Mouse (Mus musculus): Measurements from ENCODE around the gene Pdc. TPM values are rescaled to one million over a fixed set of nuclear protein-coding genes. Genes with fewer than 3 reads are reported as not detected.
"Not testable (repeated sequence)": the region's sequence is repeated elsewhere in the genome, so short reads cannot be mapped to it uniquely, and the experiment has no call there.

The Pdc gene
- polyA plus RNA-seq (2011; ENCODE audit: insufficient read depth, insufficient read length, low read depth, missing spikeins): not detected in 2 replicates

- Histone ChIP-seq H3K27ac (ENCODE audit: insufficient read depth, low read length) (no peak within 1 kb of the TSS), H3K9ac (ENCODE audit: low read depth, poor library complexity, severe bottlenecking) (no peak within 1 kb of the TSS), H3K9me3 (replicated peaks; ENCODE audit: control insufficient read depth, insufficient read depth, low read length, poor library complexity, severe bottlenecking) (no peaks in the 10 kb centered on the region), H3K36me3 (ENCODE audit: control insufficient read depth, insufficient read depth, low read length, poor library complexity, severe bottlenecking) (no peaks in the 10 kb centered on the region), H3K27me3 (ENCODE audit: control insufficient read depth, insufficient read depth, low read length, poor library complexity, severe bottlenecking) (no peaks in the 10 kb centered on the region; the same call in 1 of the 2 replicates), H3K4me3 (ENCODE audit: low read depth, low read length) (no peak within 1 kb of the TSS), H3K4me1 (ENCODE audit: control insufficient read depth, insufficient read depth, low read length) (no peaks in the 10 kb centered on the region)
- TF ChIP-seq CTCF (IDR thresholded peaks at IDR 0.05; ENCODE audit: low read depth, low read length) (no peak), POLR2A (IDR thresholded peaks at IDR 0.05; ENCODE audit: insufficient read depth, low read length) (no peak), EP300 (IDR thresholded peaks at IDR 0.05; ENCODE audit: insufficient read depth, low read depth, low read length) (no peak)
Measured at GRCm38 (mm10) chr1:150319205-150319604, at the start of gene Pdc. TSS of gene Pdc (plus strand) at chr1:150319417.

GRCm38 (mm10) chr1:150294051-150294450, 25.2 kb upstream of the Pdc start:
- not testable (repeated sequence) for H3K4me3 ChIP-seq (ENCODE audit: low read depth, low read length); H3K27ac ChIP-seq (ENCODE audit: insufficient read depth, low read length); H3K4me1 ChIP-seq (ENCODE audit: control insufficient read depth, insufficient read depth, low read length); H3K27me3 ChIP-seq (ENCODE audit: control insufficient read depth, insufficient read depth, low read length, poor library complexity, severe bottlenecking); H3K36me3 ChIP-seq (ENCODE audit: control insufficient read depth, insufficient read depth, low read length, poor library complexity, severe bottlenecking); H3K9ac ChIP-seq (ENCODE audit: low read depth, poor library complexity, severe bottlenecking); H3K9me3 ChIP-seq (replicated peaks; ENCODE audit: control insufficient read depth, insufficient read depth, low read length, poor library complexity, severe bottlenecking)

- TF ChIP-seq CTCF (IDR thresholded peaks at IDR 0.05; ENCODE audit: low read depth, low read length) (no peak), POLR2A (IDR thresholded peaks at IDR 0.05; ENCODE audit: insufficient read depth, low read length) (no peak), EP300 (IDR thresholded peaks at IDR 0.05; ENCODE audit: insufficient read depth, low read depth, low read length) (no peak)
- H3K9ac ChIP-seq (ENCODE audit: low read depth, poor library complexity, severe bottlenecking): no peak overlapping the region
- H3K4me3 ChIP-seq (ENCODE audit: low read depth, low read length): no peak overlapping the region
- H3K36me3 ChIP-seq (ENCODE audit: control insufficient read depth, insufficient read depth, low read length, poor library complexity, severe bottlenecking): no peaks in the 10 kb centered on the region
- no peak overlapping the region for H3K27ac ChIP-seq (ENCODE audit: insufficient read depth, low read length)
- no peaks in the 10 kb centered on the region for H3K27me3 ChIP-seq (ENCODE audit: control insufficient read depth, insufficient read depth, low read length, poor library complexity, severe bottlenecking)
- no peaks in the 10 kb centered on the region for H3K4me1 ChIP-seq (ENCODE audit: control insufficient read depth, insufficient read depth, low read length)
- no peaks in the 10 kb centered on the region for H3K9me3 ChIP-seq (replicated peaks; ENCODE audit: control insufficient read depth, insufficient read depth, low read length, poor library complexity, severe bottlenecking)
Measured at GRCm38 (mm10) chr1:150307599-150307998, 11.6 kb upstream of the Pdc start.

GRCm38 (mm10) chr1:150335111-150335510, 15.9 kb downstream of the Pdc start:
- no peak overlapping the region for H3K9ac ChIP-seq (ENCODE audit: low read depth, poor library complexity, severe bottlenecking)
- no peaks in the 10 kb centered on the region for H3K4me1 ChIP-seq (ENCODE audit: control insufficient read depth, insufficient read depth, low read length)
- no peaks in the 10 kb centered on the region for H3K36me3 ChIP-seq (ENCODE audit: control insufficient read depth, insufficient read depth, low read length, poor library complexity, severe bottlenecking)
- H3K27ac ChIP-seq (ENCODE audit: insufficient read depth, low read length): no peak overlapping the region
- H3K9me3 ChIP-seq (replicated peaks; ENCODE audit: control insufficient read depth, insufficient read depth, low read length, poor library complexity, severe bottlenecking): no peaks in the 10 kb centered on the region
- TF ChIP-seq EP300 (IDR thresholded peaks at IDR 0.05; ENCODE audit: insufficient read depth, low read depth, low read length): no peak
- no peak for TF ChIP-seq POLR2A (IDR thresholded peaks at IDR 0.05; ENCODE audit: insufficient read depth, low read length)
- no peak for TF ChIP-seq CTCF (IDR thresholded peaks at IDR 0.05; ENCODE audit: low read depth, low read length)
- no peaks in the 10 kb centered on the region for H3K27me3 ChIP-seq (ENCODE audit: control insufficient read depth, insufficient read depth, low read length, poor library complexity, severe bottlenecking)
- no peak overlapping the region for H3K4me3 ChIP-seq (ENCODE audit: low read depth, low read length)

GRCm38 (mm10) chr1:150360864-150361263, 41.6 kb downstream of the Pdc start:
- no peak overlapping the region for H3K27ac ChIP-seq (ENCODE audit: insufficient read depth, low read length)
- no peak for TF ChIP-seq EP300 (IDR thresholded peaks at IDR 0.05; ENCODE audit: insufficient read depth, low read depth, low read length)
- TF ChIP-seq POLR2A (IDR thresholded peaks at IDR 0.05; ENCODE audit: insufficient read depth, low read length): no peak
- no peak for TF ChIP-seq CTCF (IDR thresholded peaks at IDR 0.05; ENCODE audit: low read depth, low read length)
- no peaks in the 10 kb centered on the region for H3K27me3 ChIP-seq (ENCODE audit: control insufficient read depth, insufficient read depth, low read length, poor library complexity, severe bottlenecking)
- 0 out of 2 replicates have a peak, but pooled peaks cover 3% of the 10 kb centered on the region for H3K9me3 ChIP-seq (replicated peaks; ENCODE audit: control insufficient read depth, insufficient read depth, low read length, poor library complexity, severe bottlenecking)
- no peaks in the 10 kb centered on the region for H3K4me1 ChIP-seq (ENCODE audit: control insufficient read depth, insufficient read depth, low read length)
- H3K36me3 ChIP-seq (ENCODE audit: control insufficient read depth, insufficient read depth, low read length, poor library complexity, severe bottlenecking): no peaks in the 10 kb centered on the region; the same call in 1 of the 2 replicates
- no peak overlapping the region for H3K4me3 ChIP-seq (ENCODE audit: low read depth, low read length)
- no peak overlapping the region for H3K9ac ChIP-seq (ENCODE audit: low read depth, poor library complexity, severe bottlenecking)

GRCm38 (mm10) chr1:150372895-150373294, 53.7 kb downstream of the Pdc start:
- no peaks in the 10 kb centered on the region for H3K27me3 ChIP-seq (ENCODE audit: control insufficient read depth, insufficient read depth, low read length, poor library complexity, severe bottlenecking)
- H3K36me3 ChIP-seq (ENCODE audit: control insufficient read depth, insufficient read depth, low read length, poor library complexity, severe bottlenecking): peaks cover 3% of the 10 kb centered on the region; the same call in 1 of the 2 replicates
- no peaks in the 10 kb centered on the region for H3K4me1 ChIP-seq (ENCODE audit: control insufficient read depth, insufficient read depth, low read length)
- no peaks in the 10 kb centered on the region for H3K9me3 ChIP-seq (replicated peaks; ENCODE audit: control insufficient read depth, insufficient read depth, low read length, poor library complexity, severe bottlenecking)
- no peak overlapping the region for H3K4me3 ChIP-seq (ENCODE audit: low read depth, low read length)
- TF ChIP-seq CTCF (IDR thresholded peaks at IDR 0.05; ENCODE audit: low read depth, low read length) (no peak), POLR2A (IDR thresholded peaks at IDR 0.05; ENCODE audit: insufficient read depth, low read length) (no peak), EP300 (IDR thresholded peaks at IDR 0.05; ENCODE audit: insufficient read depth, low read depth, low read length) (no peak)
- H3K9ac ChIP-seq (ENCODE audit: low read depth, poor library complexity, severe bottlenecking): no peak overlapping the region
- H3K27ac ChIP-seq (ENCODE audit: insufficient read depth, low read length): no peak overlapping the region
